Mouse (Mus musculus): Measurements from ENCODE around the gene Fam196a.

DNA sequence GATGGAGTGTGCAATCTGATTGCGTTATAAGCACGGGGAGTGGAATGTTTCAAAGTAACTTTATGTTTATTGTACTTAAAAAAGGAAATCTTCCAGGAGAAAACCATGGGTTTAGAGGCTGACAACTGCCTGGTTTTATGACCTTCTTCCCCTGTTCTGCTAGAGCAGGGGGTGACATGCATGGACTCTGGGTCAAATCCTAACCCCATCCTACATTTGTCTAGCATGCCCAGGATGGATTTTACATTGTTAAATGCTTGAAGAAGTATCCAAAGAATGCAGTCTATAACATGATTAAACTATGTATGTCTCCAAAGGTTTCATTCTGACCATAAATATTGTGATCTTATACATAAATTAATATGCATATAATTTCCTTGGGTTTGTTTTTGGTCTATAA lies 38.8 kb downstream of the Fam196a start:
- TF ChIP-seq CTCF (IDR thresholded peaks at IDR 0.05; ENCODE audit: borderline replicate concordance, insufficient read depth, low read length) (no peak), POLR2A (IDR thresholded peaks at IDR 0.05; ENCODE audit: low read depth, low read length) (no peak)

Measured in embryonic fibroblast, embryonic 13.5 days (primary cell).